Mouse (Mus musculus) heart, embryonic 12.5 days (tissue): Measurements from ENCODE around the gene Rad51c. TPM values are rescaled to one million over a fixed set of nuclear protein-coding genes. Genes with fewer than 3 reads are reported as not detected.
"Not testable (repeated sequence)": the region's sequence is repeated elsewhere in the genome, so short reads cannot be mapped to it uniquely, and the experiment has no call there.

Experiments used
- ATAC-seq: fragments of 200-750 bp; cut with Nextera tagmentation; 2 replicates; pipeline ENCODE4 v1.8.0; 2017; ENCODE audit warnings: moderate TSS enrichment, moderate library complexity; ENCODE audit not compliant: insufficient number of reproducible peaks, low FRiP score
- H3K27ac ChIP-seq: fragments of 300-500 bp; sonication (generic); 2 replicates; pipeline ENCODE4 v1.5.1; 2016; ENCODE audit warnings: mild to moderate bottlenecking, moderate library complexity; ENCODE audit not compliant: poor library complexity, severe bottlenecking
- H3K27me3 ChIP-seq: fragments of 300-500 bp; sonication (generic); replicated peaks from 2 replicates; pipeline ENCODE4 v1.6.1; 2016; ENCODE audit warnings: mild to moderate bottlenecking, moderate library complexity
- H3K36me3 ChIP-seq: fragments of 300-500 bp; sonication (generic); 2 replicates; pipeline ENCODE4 v1.6.1; 2016; ENCODE audit warnings: mild to moderate bottlenecking, moderate library complexity
- H3K4me1 ChIP-seq: fragments of 300-500 bp; sonication (generic); replicated peaks from 2 replicates; pipeline ENCODE4 v1.6.1; 2016; ENCODE audit warnings: mild to moderate bottlenecking
- H3K4me2 ChIP-seq: fragments of 300-500 bp; sonication (generic); 2 replicates; pipeline ENCODE4 v1.6.1; 2016; ENCODE audit warnings: mild to moderate bottlenecking, moderate library complexity
- H3K4me3 ChIP-seq: fragments of 300-500 bp; sonication (generic); 2 replicates; pipeline ENCODE4 v1.5.1; 2016; ENCODE audit warnings: mild to moderate bottlenecking
- H3K9ac ChIP-seq: fragments of 300-500 bp; sonication (generic); 2 replicates; pipeline ENCODE4 v1.6.1; 2016; ENCODE audit warnings: mild to moderate bottlenecking, moderate library complexity
- H3K9me3 ChIP-seq: fragments of 300-500 bp; sonication (generic); replicated peaks from 2 replicates; pipeline ENCODE4 v1.6.1; 2016; ENCODE audit warnings: mild to moderate bottlenecking, moderate library complexity
- WGBS: fragments of 180-500 bp; shearing (Covaris S2); methylation state at CpG from one replicate; pipeline ENCODE4 v1.1.7; 2016; 5-methylcytosine and 5-hydroxymethylcytosine counted together
- polyA plus RNA-seq: library from polyadenylated mRNA; unstranded; fragments of >200 nt; fragmentation: Nextera tagmentation; extraction: Ambion mirVana; gene quantifications from 2 replicates; pipeline ENCODE4 v1.2.1, GENCODE M21; 2016

Rad51c gene
- polyA plus RNA-seq, 1 experiment from 2014 or later, result 10.8 TPM

GRCm38 (mm10) chr11:87444735-87445428 is 40.1 kb upstream of the Rad51c start:
- Histone ChIP-seq H3K4me1 (0 out of 2 replicates have a peak, but pooled peaks cover 7% of the 10 kb centered on the region), H3K9ac (no peak overlapping the region), H3K9me3 (no peaks in the 10 kb centered on the region), H3K4me3 (no peak overlapping the region), H3K27me3 (no peaks in the 10 kb centered on the region; the same call in 1 of the 2 replicates), H3K27ac (0 out of 2 replicates have a peak overlapping the region, but pooled peaks have one; percentile 4), H3K36me3 (no peaks in the 10 kb centered on the region), H3K4me2 (peak overlapping the region; percentile 47)
- 5% methylated on average over 16 of the region's 16 CpGs for WGBS
- no peak for ATAC-seq

- H3K36me3 ChIP-seq, ATAC-seq, H3K27ac ChIP-seq, H3K4me3 ChIP-seq, H3K4me1 ChIP-seq, H3K4me2 ChIP-seq, H3K9ac ChIP-seq, H3K9me3 ChIP-seq, H3K27me3 ChIP-seq: not testable (repeated sequence)
- 65% methylated on average over 10 of the region's 10 CpGs for WGBS
Measured at GRCm38 (mm10) chr11:87444056-87444455, 39.3 kb upstream of the Rad51c start.

- 0% methylated on average over 5 of the region's 5 CpGs for WGBS
- Histone ChIP-seq H3K9me3 (no peaks in the 10 kb centered on the region), H3K4me3 (no peak overlapping the region), H3K4me1 (0 out of 2 replicates have a peak, but pooled peaks cover 7% of the 10 kb centered on the region), H3K4me2 (no peak overlapping the region), H3K27me3 (no peaks in the 10 kb centered on the region; the same call in 1 of the 2 replicates), H3K27ac (peak overlapping the region; percentile 63), H3K9ac (no peak overlapping the region), H3K36me3 (no peaks in the 10 kb centered on the region)
- ATAC-seq, result peak; percentile 78
Measured at GRCm38 (mm10) chr11:87443373-87443883, 38.7 kb upstream of the Rad51c start.

GRCm38 (mm10) chr11:87442643-87443372 is 38.1 kb upstream of the Rad51c start:
- under 1% methylated on average over 33 of the region's 62 CpGs for WGBS
- peak; percentile 99 for ATAC-seq
- H3K9ac ChIP-seq, result peak overlapping the region; percentile 56; the same call in 1 of the 2 replicates

GRCm38 (mm10) chr11:87439796-87440420 is 35.2 kb upstream of the Rad51c start:
- Histone ChIP-seq H3K4me3 (no peak overlapping the region), H3K9me3 (0 out of 2 replicates have a peak, but pooled peaks cover 3% of the 10 kb centered on the region), H3K4me2 (no peak overlapping the region), H3K27me3 (no peaks in the 10 kb centered on the region; the same call in 1 of the 2 replicates), H3K27ac (no peak overlapping the region), H3K9ac (no peak overlapping the region), H3K36me3 (no peaks in the 10 kb centered on the region), H3K4me1 (0 out of 2 replicates have a peak, but pooled peaks cover 4% of the 10 kb centered on the region)
- no peak for ATAC-seq
- 83% methylated on average over 10 of the region's 10 CpGs for WGBS

More at GRCm38 (mm10) chr11:87442643-87443372, 38.1 kb upstream of the Rad51c start:
- H3K27ac ChIP-seq, result peak overlapping the region; percentile 60
- H3K4me1 ChIP-seq, H3K9me3 ChIP-seq, H3K27me3 ChIP-seq, H3K36me3 ChIP-seq: not testable (repeated sequence)
- H3K4me2 ChIP-seq, result peak overlapping the region; percentile 70
- peak overlapping the region; percentile 39 for H3K4me3 ChIP-seq

- WGBS, result 58% methylated on average over 5 of the region's 5 CpGs
- H3K9ac ChIP-seq, result no peak overlapping the region
- 0 out of 2 replicates have a peak, but pooled peaks cover 6% of the 10 kb centered on the region for H3K4me1 ChIP-seq
- no peak overlapping the region for H3K27ac ChIP-seq
- no peaks in the 10 kb centered on the region for H3K36me3 ChIP-seq
- 0 out of 2 replicates have a peak, but pooled peaks cover 3% of the 10 kb centered on the region for H3K9me3 ChIP-seq
- H3K4me2 ChIP-seq, result no peak overlapping the region
- no peaks in the 10 kb centered on the region; the same call in 1 of the 2 replicates for H3K27me3 ChIP-seq
- H3K4me3 ChIP-seq, result no peak overlapping the region
- ATAC-seq, result no peak
Measured at GRCm38 (mm10) chr11:87436326-87437232, 31.8 kb upstream of the Rad51c start.

- not testable (repeated sequence) for H3K9ac ChIP-seq
- 85% methylated on average over 2 of the region's 2 CpGs for WGBS
Measured at GRCm38 (mm10) chr11:87435107-87435506, 30.4 kb upstream of the Rad51c start.

GRCm38 (mm10) chr11:87432933-87433669 is 28.3 kb upstream of the Rad51c start:
- no peak overlapping the region for H3K27ac ChIP-seq
- H3K4me1 ChIP-seq, result 0 out of 2 replicates have a peak, but pooled peaks cover 6% of the 10 kb centered on the region
- WGBS, result 42% methylated on average over 6 of the region's 6 CpGs
- H3K4me3 ChIP-seq, result no peak overlapping the region
- no peak for ATAC-seq
- H3K9me3 ChIP-seq, result 0 out of 2 replicates have a peak, but pooled peaks cover 3% of the 10 kb centered on the region
- no peak overlapping the region for H3K9ac ChIP-seq
- no peaks in the 10 kb centered on the region for H3K27me3 ChIP-seq
- H3K4me2 ChIP-seq, result no peak overlapping the region
- H3K36me3 ChIP-seq, result no peaks in the 10 kb centered on the region

More at GRCm38 (mm10) chr11:87435107-87435506, 30.4 kb upstream of the Rad51c start:
- H3K9me3 ChIP-seq, H3K27me3 ChIP-seq, H3K27ac ChIP-seq, H3K4me2 ChIP-seq, H3K36me3 ChIP-seq, ATAC-seq, H3K4me1 ChIP-seq, H3K4me3 ChIP-seq: not testable (repeated sequence)

GRCm38 (mm10) chr11:87432447-87432846 is 27.7 kb upstream of the Rad51c start:
- no peaks in the 10 kb centered on the region for H3K36me3 ChIP-seq
- H3K27ac ChIP-seq, result no peak overlapping the region
- H3K4me3 ChIP-seq, result no peak overlapping the region
- H3K4me2 ChIP-seq, result no peak overlapping the region
- H3K4me1 ChIP-seq, result 0 out of 2 replicates have a peak, but pooled peaks cover 6% of the 10 kb centered on the region
- H3K9ac ChIP-seq, result no peak overlapping the region
- WGBS, result 73% methylated on average over 1 of the region's 1 CpGs
- ATAC-seq, result no peak
- H3K27me3 ChIP-seq, result no peaks in the 10 kb centered on the region
- H3K9me3 ChIP-seq, result no peaks in the 10 kb centered on the region
